Mouse (Mus musculus): ENCODE measurements around the gene Sgpp2.

- TF ChIP-seq CTCF (IDR thresholded peaks at IDR 0.05; ENCODE audit: borderline replicate concordance, control insufficient read depth, extremely low read depth, insufficient read depth, low read length, poor library complexity) (no peak), POLR2A (IDR thresholded peaks at IDR 0.05; ENCODE audit: control insufficient read depth, extremely low read depth, insufficient read depth, low read length, poor library complexity) (no peak)
Measured at GRCm38 (mm10) chr1:78355123-78355522, 45.0 kb downstream of the Sgpp2 start.
